Comparison of ENCODE assay signal across 28 mouse cellular contexts in genomic region chr4:108192821-108193323, GRCm38 (mm10). TPM values are rescaled to one million over a fixed set of nuclear protein-coding genes. Genes with fewer than 3 reads are reported as not detected.
DNase-seq lines count a peak whose midpoint lies in the region; ATAC-seq and TF ChIP-seq lines count a peak whose summit lies in the region.
"Had no signal": no experiment of that assay in that cellular context is flagged by ENCODE, and none has a peak within 500 bp of the region (broad histone marks: within the 10 kb centered on the region; RNA-seq: fewer than 3 reads in every experiment).

No protein-coding gene starts in this region.

- no peak overlapping the region for H3K9ac ChIP-seq in midbrain, embryonic 14.5 days (replicated peaks; ENCODE audit: low read length)
- H3K9ac ChIP-seq in midbrain, embryonic 13.5 days (replicated peaks), result no peak overlapping the region
- H3K9ac ChIP-seq in liver, embryonic 12.5 days, result no peak overlapping the region
- H3K9ac ChIP-seq: embryonic facial prominence, embryonic 13.5 days; forebrain, embryonic 13.5 days had no signal

- no peak overlapping the region for H3K27ac ChIP-seq in midbrain, embryonic 14.5 days (replicated peaks; ENCODE audit: low read depth, low read length)
- no peak overlapping the region for H3K27ac ChIP-seq in midbrain, embryonic 13.5 days
- no peak overlapping the region for H3K27ac ChIP-seq in liver, embryonic 12.5 days
- H3K27ac ChIP-seq: embryonic facial prominence, embryonic 13.5 days; forebrain, embryonic 13.5 days; layer of hippocampus, adult 2 months; limb, embryonic 10.5 days; macrophage had no signal

- WGBS in midbrain, embryonic 14.5 days, result 71% methylated on average over 2 of the region's 2 CpGs
- 81% methylated on average over 2 of the region's 2 CpGs for WGBS in midbrain, embryonic 13.5 days
- WGBS in liver, embryonic 12.5 days (ENCODE audit: insufficient replicate concordance), result 56% methylated on average over 2 of the region's 2 CpGs

- no peaks in the 10 kb centered on the region for H3K36me3 ChIP-seq in midbrain, embryonic 14.5 days (ENCODE audit: control insufficient read depth, insufficient read depth, low read length)
- no peaks in the 10 kb centered on the region for H3K36me3 ChIP-seq in midbrain, embryonic 13.5 days
- peaks cover 84% of the 10 kb centered on the region for H3K36me3 ChIP-seq in E14TG2a.4 (ENCODE audit: insufficient read depth, low read length)
- H3K36me3 ChIP-seq in liver, embryonic 12.5 days, result no peaks in the 10 kb centered on the region
- H3K36me3 ChIP-seq: embryonic facial prominence, embryonic 13.5 days; limb, embryonic 10.5 days had no signal

- H3K4me1 ChIP-seq in midbrain, embryonic 14.5 days (ENCODE audit: control insufficient read depth, insufficient read depth, low read length), result no peaks in the 10 kb centered on the region
- H3K4me1 ChIP-seq in midbrain, embryonic 13.5 days (replicated peaks), result no peaks in the 10 kb centered on the region
- peaks cover 45% of the 10 kb centered on the region for H3K4me1 ChIP-seq in E14TG2a.4 (replicated peaks; ENCODE audit: low read depth, low read length)
- H3K4me1 ChIP-seq in liver, embryonic 12.5 days, result no peaks in the 10 kb centered on the region
- H3K4me1 ChIP-seq: forebrain, embryonic 13.5 days had no signal

- no peak for ATAC-seq in midbrain, embryonic 14.5 days (ENCODE audit: low FRiP score, low TSS enrichment)
- no peak for ATAC-seq in midbrain, embryonic 13.5 days
- no peak for ATAC-seq in liver, embryonic 12.5 days
- ATAC-seq in granulocyte monocyte progenitor cell, adult 5-6 weeks (replicated peaks; ENCODE audit: poor library complexity, severe bottlenecking), result no peak
- ATAC-seq: forebrain, embryonic 13.5 days; intestine, postnatal 0 days had no signal

- TF ChIP-seq CTCF in E14TG2a.4 (conservative IDR thresholded peaks at IDR 0.05; ENCODE audit: low read length), result no peak

- DNase-seq in midbrain, embryonic 14.5 days, result peak; percentile 5
- peak; percentile 43 for DNase-seq in MEL-GATA-1-ER (ENCODE audit: extremely low read depth, low read depth)
- no peak for DNase-seq in frontal cortex, postnatal 36 days (ENCODE audit: low spot score in 2 of 2)
- DNase-seq: adrenal gland, adult 8-10 months; cerebellum, adult 11-12 months; cerebellum, postnatal 10 days; embryo, embryonic 11 days; heart, adult 11 months; kidney, postnatal 25 days; liver; thymus, postnatal 14 days had no signal

- peak overlapping the region; percentile 27; the same call in 1 of the 2 replicates for H3K4me2 ChIP-seq in midbrain, embryonic 14.5 days (ENCODE audit: low read length)
- H3K4me2 ChIP-seq in midbrain, embryonic 13.5 days (replicated peaks), result no peak overlapping the region
- H3K4me2 ChIP-seq in liver, embryonic 12.5 days, result no peak overlapping the region
- H3K4me2 ChIP-seq: embryonic facial prominence, embryonic 13.5 days; forebrain, embryonic 13.5 days; heart, embryonic 11.5 days had no signal

- H3K4me3 ChIP-seq in midbrain, embryonic 14.5 days (replicated peaks; ENCODE audit: low read depth, low read length), result no peak overlapping the region
- H3K4me3 ChIP-seq in midbrain, embryonic 13.5 days (replicated peaks), result no peak overlapping the region
- H3K4me3 ChIP-seq in E14TG2a.4 (replicated peaks; ENCODE audit: low read length), result peak overlapping the region; percentile 76
- no peak overlapping the region for H3K4me3 ChIP-seq in liver, embryonic 12.5 days
- H3K4me3 ChIP-seq: embryonic facial prominence, embryonic 13.5 days; erythroblast, embryonic 14.5 days; forebrain, embryonic 13.5 days; layer of hippocampus, adult 2 months; limb, embryonic 10.5 days had no signal

- no peaks in the 10 kb centered on the region for H3K27me3 ChIP-seq in midbrain, embryonic 14.5 days (ENCODE audit: control insufficient read depth, insufficient read depth, low read length)
- H3K27me3 ChIP-seq in midbrain, embryonic 13.5 days, result no peaks in the 10 kb centered on the region
- no peaks in the 10 kb centered on the region for H3K27me3 ChIP-seq in E14TG2a.4 (ENCODE audit: insufficient read depth, low read length)
- 0 out of 2 replicates have a peak, but pooled peaks cover 4% of the 10 kb centered on the region for H3K27me3 ChIP-seq in liver, embryonic 12.5 days (replicated peaks)
- H3K27me3 ChIP-seq: embryonic facial prominence, embryonic 13.5 days; forebrain, embryonic 13.5 days had no signal

- H3K9me3 ChIP-seq in midbrain, embryonic 14.5 days (ENCODE audit: control insufficient read depth, low read length), result no peaks in the 10 kb centered on the region
- no peaks in the 10 kb centered on the region for H3K9me3 ChIP-seq in midbrain, embryonic 13.5 days
- H3K9me3 ChIP-seq in E14TG2a.4 (ENCODE audit: low read length), result no peaks in the 10 kb centered on the region
- H3K9me3 ChIP-seq in liver, embryonic 12.5 days (replicated peaks), result no peaks in the 10 kb centered on the region
- H3K9me3 ChIP-seq: embryonic facial prominence, embryonic 13.5 days; forebrain, embryonic 13.5 days; limb, embryonic 10.5 days had no signal

RNA-seq across cellular contexts. Expression of gene Zyg11a, which starts 25.0 kb away (rescaled TPM):
- not detected in 2 replicates for polyA plus RNA-seq in midbrain, embryonic 14.5 days (2014; fragmentation: Nextera tagmentation; extraction: Ambion mirVana)
- not detected in 2 replicates for polyA plus RNA-seq in midbrain, embryonic 13.5 days (2015; fragmentation: Nextera tagmentation; extraction: Ambion mirVana)
- polyA plus RNA-seq in liver, embryonic 12.5 days (2016; fragmentation: Nextera tagmentation; extraction: Ambion mirVana), result 0.07 and 0.08 TPM in 2 replicates
- not detected in 2 replicates for total RNA-seq in granulocyte monocyte progenitor cell, adult 5-6 weeks (2014; fragmentation: Nextera tagmentation)
- total RNA-seq in granulocyte monocyte progenitor cell, adult 5-6 weeks (2017), result not detected in 2 replicates
- total RNA-seq: layer of hippocampus, adult 2 months; layer of hippocampus, postnatal 25 days had no signal
- polyA plus RNA-seq: erythroblast, embryonic 14.5 days; forebrain, embryonic 13.5 days; frontal cortex, adult 2 months; heart, embryonic 11.5 days; heart, postnatal 0 days; limb, embryonic 10.5 days; macrophage; neural tube, embryonic 14.5 days; stomach, embryonic 14.5 days had no signal

RNA-seq across cellular contexts. Expression of gene Echdc2, which starts 27.6 kb away (rescaled TPM):
- 6.3 and 7.6 TPM in 2 replicates for polyA plus RNA-seq in midbrain, embryonic 14.5 days (2014; fragmentation: Nextera tagmentation; extraction: Ambion mirVana)
- 6.6 and 6.7 TPM in 2 replicates for polyA plus RNA-seq in midbrain, embryonic 13.5 days (2015; fragmentation: Nextera tagmentation; extraction: Ambion mirVana)
- polyA plus RNA-seq in liver, embryonic 12.5 days (2016; fragmentation: Nextera tagmentation; extraction: Ambion mirVana), result 8.9 and 10.2 TPM in 2 replicates
- total RNA-seq in granulocyte monocyte progenitor cell, adult 5-6 weeks (2014; fragmentation: Nextera tagmentation), result 5.4 TPM in 1 of 2 replicates, not detected in the other
- not detected in 2 replicates for total RNA-seq in granulocyte monocyte progenitor cell, adult 5-6 weeks (2017)
- polyA plus RNA-seq: macrophage had no signal

RNA-seq across cellular contexts. Expression of gene Scp2, which starts 48.1 kb away (rescaled TPM):
- 210 and 212 TPM in 2 replicates for polyA plus RNA-seq in midbrain, embryonic 14.5 days (2014; fragmentation: Nextera tagmentation; extraction: Ambion mirVana)
- polyA plus RNA-seq in midbrain, embryonic 13.5 days (2015; fragmentation: Nextera tagmentation; extraction: Ambion mirVana), result 222 and 228 TPM in 2 replicates
- polyA plus RNA-seq in liver, embryonic 12.5 days (2016; fragmentation: Nextera tagmentation; extraction: Ambion mirVana), result 196 and 198 TPM in 2 replicates
- total RNA-seq in granulocyte monocyte progenitor cell, adult 5-6 weeks (2014; fragmentation: Nextera tagmentation), result 228 and 252 TPM in 2 replicates
- 218 and 226 TPM in 2 replicates for total RNA-seq in granulocyte monocyte progenitor cell, adult 5-6 weeks (2017)

Comparison
In these comparisons a context has a peak if more than half of its experiments do, and no peak if none do; other contexts are left out.
1. DNase-seq: peak in midbrain, embryonic 14.5 days (single experiment) and MEL-GATA-1-ER (single experiment); none in frontal cortex, postnatal 36 days (0 of 2).